Mouse (Mus musculus) right cerebral cortex, adult 18-20 months (tissue): Measurements from ENCODE around the gene Cxcl17.

Experiments used
- DNase-seq: peaks from one replicate; pipeline ENCODE4 v3.0.0; 2022; ENCODE audit warnings: mixed read lengths

Cxcl17 gene

DNA sequence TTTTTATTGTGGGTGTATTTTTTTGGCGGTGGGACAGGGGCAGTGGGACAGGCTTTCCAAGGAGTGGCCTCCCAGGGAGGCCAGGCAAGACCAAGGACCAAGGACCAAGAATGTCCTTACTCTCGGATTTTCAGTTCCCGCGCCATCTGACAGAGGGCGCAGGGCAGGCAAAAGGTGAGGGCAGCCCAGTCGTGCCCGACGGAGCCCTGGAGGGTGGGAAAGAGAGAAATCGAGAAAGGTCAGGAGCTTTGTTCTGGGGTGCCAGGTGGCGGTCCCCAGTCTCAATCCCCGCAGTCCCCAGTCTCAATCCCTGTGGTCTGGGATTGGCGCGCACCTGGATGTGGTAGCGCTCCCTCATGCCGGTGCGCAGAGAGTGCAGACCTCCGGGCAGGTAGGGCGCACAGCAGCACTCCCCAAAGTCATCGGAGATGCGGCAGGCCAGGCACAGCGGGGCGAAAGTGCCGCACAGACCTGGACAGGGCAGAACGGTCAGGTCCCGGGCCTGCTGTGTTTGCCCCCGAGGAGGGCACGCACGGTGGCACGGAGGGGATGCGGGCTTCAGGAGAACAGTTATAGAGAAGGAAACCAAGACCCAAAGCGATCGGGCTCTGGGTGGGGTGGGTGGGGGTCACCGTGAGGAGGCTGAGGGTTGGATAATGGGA is 44.9 kb downstream of the Cxcl17 start:
- DNase-seq = no peak

DNA sequence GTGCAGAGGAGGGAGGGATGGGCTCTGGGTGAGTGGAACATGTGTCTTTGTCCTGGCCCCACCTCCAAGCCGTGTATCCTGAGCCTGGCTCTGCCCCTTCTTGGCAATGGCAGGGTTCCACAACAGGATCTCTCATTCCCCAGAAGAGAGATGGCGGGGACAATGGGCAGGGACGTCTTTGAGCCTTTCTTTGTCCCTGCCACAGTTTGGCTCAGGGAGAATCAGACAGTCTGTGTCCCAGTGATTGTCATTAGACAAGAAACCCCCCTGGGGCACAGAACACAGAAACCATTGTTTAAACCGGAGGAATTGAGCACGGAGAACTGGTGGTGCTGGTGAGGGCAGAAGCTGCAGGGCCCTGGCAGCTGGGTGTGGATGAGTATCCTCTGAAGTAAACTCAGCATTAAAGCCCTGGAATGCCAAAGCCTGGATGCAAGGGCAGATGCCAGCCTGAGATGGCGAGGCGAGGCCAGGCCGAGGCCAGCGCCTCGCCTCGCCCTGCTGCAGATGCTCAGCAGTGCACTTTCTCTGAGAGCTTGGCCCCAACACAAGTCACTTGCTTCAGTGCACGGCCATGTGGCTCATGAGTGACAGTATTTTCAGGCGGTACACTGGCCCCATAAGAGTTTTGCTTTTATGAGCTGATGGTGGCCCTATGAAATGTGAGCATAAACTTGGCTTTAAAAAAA is 46.6 kb downstream of the Cxcl17 start:
- no peak for DNase-seq

DNA sequence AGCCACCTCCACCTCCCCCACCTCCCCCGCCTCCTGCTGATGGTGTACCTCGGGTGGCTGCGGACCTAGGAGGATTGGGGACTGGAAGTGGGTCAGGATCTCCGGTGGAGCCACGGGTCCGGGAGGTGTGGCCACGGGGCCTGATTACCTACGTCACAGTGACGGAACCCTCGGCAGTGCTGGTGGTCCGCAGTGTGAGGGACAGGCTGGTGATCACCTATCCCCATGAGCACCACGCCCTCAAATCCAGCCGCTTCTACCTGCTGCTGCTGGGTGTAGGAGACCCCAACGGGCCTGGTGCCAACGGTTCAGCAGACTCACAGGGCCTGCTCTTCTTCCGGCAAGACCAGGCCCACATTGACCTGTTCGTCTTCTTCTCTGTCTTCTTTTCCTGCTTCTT is 49.1 kb downstream of the Cxcl17 start:
- DNase-seq = no peak

DNA sequence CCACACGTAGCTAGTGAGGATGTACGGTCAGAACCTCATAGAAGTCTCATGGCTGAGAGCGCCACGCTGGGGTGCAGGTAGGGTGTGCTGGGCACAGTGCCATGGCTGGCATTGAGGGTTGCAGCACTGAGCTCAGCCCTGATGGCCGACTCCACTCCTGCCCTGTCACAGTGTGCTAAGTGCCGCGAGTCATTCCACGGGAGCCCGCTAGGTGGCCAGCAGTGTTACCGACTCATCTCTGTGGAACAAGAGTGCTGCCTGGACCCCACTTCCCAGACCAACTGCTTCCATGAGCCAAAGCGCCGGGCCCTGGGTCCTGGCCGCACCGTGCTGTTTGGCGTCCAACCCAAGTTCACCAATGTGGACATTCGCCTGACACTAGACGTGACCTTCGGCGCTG is 49.5 kb downstream of the Cxcl17 start:
- DNase-seq = no peak

DNA sequence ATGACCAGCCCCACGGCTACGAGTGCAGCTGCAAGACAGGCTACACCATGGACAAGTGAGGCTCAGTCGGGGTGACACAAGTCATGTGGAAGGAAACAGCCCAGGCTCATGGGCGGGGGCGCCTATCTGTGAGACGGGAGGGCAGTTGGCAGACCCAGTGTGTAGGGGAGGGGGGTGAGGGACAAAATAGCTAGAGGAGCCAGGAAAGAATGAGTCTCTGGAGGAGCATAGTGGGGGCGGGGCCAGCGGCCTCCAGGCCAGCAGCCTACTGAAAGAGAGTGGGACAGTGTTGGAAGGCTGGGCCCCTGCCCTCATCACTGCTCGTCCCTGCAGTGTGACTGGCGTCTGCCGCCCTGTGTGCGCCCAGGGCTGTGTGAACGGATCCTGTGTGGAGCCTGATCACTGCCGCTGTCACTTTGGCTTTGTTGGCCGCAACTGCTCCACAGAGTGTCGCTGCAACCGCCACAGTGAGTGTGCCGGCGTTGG is 53.9 kb downstream of the Cxcl17 start:
- DNase-seq = no peak
